Mouse (Mus musculus): ENCODE results near the gene Snx5.

Gene Snx5

DNA sequence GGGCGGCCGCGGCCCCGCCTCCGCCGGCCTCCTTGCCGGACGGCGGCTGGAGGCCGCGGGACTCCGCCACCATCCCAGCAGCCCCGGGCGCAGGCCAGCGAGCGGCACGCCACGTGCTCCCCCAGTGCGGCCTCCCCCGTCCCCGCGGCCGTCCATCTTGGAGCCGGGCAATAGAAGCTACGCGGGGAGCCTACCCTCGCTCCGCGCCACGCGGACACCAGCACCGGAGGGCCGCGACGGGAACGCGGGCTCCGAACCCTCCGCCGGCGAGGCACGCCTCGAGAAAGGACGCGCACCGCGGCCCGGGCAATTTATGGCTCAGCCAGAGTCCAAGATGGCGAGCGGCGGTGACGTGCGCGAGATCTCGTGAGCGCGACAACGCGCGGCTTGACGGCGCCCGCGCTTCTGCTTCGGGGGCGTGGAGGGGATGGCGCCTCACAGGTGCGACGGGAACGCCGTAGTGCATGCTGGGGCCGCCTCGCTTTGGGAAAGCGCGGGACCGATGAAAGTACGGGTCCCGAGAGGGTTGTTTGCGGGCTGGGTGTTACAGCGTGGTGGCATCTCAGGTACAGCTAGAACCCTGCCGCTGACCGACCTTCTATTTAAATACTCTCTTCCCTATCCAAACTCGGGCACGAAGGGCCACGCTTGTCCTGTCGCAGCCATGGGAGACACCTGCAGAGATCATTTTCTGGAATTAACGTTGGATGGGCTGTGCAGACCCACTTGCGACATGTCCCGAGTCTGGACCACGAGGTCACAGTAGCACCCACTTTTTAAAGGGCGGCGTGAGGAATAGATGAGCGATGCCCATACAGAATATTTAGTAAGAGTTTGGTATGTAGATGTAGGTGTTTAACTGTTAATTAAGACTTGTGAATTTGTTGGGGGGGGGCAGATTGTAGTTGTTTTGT, at the start of gene Snx5, which contains the start of gene Mgme1:
TSS of gene Snx5 (minus strand) at position 400 of the 914 bp plus-strand sequence.
TSS of gene Mgme1 (plus strand) at position 157 of the 914 bp plus-strand sequence.
- DNase-seq = peak; percentile 95

DNA sequence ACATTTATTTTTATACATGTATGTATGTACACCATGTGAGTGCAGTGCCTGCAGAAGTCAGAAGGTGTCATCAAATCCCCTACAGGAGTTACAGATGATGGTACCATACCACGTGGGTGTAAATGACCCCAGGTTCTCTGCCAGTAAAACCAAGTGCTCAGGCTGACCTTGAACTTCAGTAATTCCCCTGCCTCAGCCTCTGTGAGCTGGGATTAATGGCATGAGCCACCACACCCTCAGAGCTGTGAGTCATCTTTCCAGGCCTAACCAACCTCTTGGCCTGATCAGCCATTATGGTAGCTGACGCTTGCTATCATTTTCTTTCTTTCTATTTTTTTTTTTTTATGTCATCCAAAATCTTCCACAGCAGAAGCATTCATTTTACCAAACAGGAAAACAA, 40.7 kb upstream of the Snx5 start:
- DNase-seq = no peak

GRCm38 (mm10) chr2:144310273-144310672, 39.6 kb upstream of the Snx5 start:
- DNase-seq = no peak

DNA sequence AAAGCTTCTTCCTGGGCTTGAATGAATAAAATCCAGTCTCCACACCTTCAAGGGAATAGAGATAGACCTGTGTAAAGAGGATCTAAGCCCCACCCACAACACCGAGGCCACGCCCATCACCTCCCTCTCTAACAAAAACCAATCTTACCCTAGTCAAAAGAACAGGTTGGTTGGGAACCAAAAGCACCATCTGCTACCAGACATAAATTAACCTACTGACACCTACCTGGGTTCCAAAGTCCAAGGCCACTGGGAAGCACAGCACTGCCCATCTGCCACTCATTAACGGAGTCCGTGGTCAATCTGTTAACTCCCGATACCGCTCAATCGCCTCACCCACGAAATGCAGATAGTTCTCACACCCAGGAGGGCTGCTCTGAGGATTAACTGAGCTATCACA, 37.9 kb upstream of the Snx5 start:
- no peak for DNase-seq

DNA sequence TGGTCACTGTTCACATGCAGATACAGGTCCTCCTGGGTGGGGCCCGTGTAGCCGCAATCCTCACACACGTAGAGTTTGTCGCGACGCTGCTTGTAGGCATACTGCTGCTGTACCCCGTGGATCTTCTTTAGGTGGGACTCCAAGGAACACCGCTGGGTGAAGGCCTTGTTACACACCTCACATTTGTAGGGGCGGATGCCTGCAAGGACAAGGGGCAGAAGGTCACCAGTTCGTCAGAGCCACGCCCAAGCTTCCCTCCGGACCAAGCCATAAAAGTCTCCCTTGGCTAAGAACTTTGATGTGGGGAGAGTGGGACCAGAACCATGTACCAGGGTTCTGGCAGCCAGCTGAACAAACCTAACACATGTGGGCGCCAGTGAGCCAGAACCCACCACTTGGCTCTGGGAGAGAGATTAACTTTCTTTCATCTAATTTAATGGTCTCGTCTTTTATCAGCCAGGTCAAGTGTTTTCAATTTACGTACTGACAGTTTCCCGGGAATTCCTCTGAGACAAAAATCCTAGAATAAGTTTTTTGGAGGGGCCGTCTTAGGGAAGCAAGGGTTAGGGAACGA, 35.1 kb upstream of the Snx5 start:
- DNase-seq = no peak

DNA sequence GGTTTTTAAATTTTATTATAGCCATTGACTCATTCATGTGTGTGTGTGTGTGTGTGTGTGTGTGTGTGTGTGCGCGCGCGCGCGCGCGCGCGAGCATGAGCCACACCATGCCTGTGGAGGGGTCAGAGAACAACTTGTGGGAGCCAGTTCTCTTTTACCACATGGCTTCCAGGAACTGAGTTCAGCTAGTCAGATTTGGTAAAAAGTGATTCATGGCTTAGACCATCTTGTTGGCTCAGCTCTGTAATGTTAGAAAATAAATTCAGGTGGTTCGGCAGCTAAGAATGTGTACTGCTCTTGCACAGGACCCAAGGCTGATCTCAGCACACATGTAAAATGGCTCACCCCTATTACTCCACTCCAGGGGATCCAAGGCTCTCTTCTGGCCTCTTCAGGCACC, 30.4 kb upstream of the Snx5 start:
- no peak for DNase-seq

DNA sequence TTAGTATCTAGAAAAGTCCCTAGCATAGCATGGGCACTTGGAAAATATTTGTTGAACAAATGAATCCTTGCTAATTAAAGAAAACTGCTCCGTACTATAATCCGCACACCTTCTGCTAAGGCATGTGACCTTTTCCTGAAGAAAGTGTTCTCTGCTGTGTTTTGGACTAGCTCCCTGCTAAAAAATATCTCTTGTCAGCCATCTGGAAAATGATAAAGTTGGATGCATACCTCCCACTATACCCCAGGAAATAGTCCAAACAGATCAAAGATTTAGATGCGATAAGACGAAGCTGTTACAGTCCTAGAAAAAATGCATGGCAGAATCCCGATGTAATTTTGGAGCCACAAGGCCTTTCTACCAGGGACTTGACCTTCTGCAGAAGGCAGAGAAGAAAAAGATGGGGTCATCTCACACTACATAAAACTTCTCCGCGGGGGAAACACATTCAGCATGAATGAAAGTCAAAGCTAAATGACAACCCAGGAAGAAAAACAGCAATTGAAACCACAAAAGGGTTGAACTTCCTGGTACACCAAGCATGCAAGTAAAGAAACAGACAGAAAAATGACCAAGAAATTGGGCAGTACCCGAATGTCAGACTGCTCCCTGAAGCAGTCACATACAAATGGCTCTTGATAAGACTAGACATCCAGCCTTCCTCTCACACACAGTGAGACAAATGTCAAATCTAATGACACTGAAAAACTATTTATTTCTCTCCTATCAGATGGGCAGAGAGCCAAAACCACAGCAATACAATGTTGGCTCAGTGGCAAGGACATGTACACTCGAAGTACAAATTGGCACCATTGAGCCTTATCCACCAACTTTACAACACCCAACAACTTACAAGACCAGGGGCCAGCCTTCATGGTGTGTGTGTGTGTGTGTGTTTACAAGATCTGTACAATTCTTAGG, 29.3 kb upstream of the Snx5 start:
- DNase-seq = no peak

DNA sequence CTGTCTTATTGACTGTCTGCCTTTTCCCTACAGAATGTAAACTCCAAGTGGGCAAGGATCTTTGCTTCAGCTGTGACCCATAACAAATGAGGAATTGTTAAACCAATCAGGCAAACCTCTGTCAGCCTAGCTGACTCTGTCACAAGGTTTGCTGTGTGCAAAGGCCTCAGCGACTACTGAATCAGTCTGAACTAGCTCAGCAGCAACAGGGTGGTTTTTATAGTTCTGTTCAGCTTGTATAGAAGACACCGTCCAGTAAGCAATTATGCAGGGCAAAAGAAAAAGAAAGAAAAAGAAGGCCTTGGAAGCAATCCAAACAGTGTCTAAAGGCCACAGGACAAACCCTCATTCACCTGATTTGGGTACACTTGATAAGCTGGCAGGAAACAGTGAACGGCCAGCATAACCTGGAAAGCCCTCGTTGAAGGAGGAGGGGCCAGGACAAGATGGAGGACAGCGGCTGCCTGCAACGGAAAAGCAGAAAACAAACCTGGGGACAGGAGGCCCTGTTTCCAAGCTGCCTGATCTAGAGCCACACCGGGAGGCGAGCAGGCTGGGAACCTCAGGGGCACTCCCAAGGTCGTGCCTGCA, 24.5 kb upstream of the Snx5 start:
- DNase-seq = no peak

- DNase-seq = peak; percentile 44
Measured at GRCm38 (mm10) chr2:144291600-144292305, 21.0 kb upstream of the Snx5 start.

GRCm38 (mm10) chr2:144290321-144290720, 19.6 kb upstream of the Snx5 start:
- no peak for DNase-seq

GRCm38 (mm10) chr2:144281417-144281816, 10.7 kb upstream of the Snx5 start:
- no peak for DNase-seq

DNA sequence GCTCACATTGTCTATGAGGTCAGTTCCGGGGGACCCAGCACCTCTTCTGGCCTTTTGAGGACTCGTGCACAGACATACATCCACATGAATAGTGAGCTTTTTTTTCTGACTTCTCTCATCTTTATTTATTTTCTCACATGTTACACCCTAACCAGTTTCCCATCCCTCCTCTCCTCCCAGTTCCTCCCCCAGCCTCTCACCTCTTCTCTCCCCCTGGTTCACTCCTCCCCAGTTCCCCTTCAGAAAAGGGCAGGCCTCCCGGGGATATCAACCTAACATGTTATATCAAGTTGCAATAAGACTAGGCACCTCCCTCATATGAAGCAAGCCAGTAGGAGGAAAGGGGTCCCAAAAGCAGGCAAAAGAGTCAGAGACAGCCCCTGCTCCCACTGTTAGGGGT, 9.9 kb upstream of the Snx5 start:
- DNase-seq = no peak

DNA sequence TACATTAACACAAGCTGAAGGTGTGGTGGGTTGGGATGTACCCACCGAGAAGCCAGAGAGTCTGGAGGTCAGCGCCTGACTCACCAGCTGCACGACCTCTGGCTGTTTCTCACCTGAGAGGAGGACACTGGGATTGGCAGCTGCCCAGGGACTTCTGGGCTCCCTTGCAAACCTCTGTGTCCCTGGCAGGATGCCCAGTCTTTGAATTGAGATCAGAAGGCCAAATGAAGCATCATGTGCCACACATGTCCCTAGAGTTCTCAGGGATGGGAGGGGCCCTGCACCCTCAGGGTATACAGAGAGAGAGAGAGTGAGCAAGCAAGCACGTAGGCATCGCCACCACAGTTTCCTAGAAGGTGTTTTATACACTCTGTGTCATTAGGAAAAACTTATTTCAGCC, 9.0 kb upstream of the Snx5 start:
- no peak for DNase-seq

GRCm38 (mm10) chr2:144276885-144277284, 6.2 kb upstream of the Snx5 start:
- no peak for DNase-seq

- DNase-seq = no peak
Measured at GRCm38 (mm10) chr2:144274741-144275140, 4.0 kb upstream of the Snx5 start.

GRCm38 (mm10) chr2:144272088-144272487, 1.4 kb upstream of the Snx5 start:
- no peak for DNase-seq

DNA sequence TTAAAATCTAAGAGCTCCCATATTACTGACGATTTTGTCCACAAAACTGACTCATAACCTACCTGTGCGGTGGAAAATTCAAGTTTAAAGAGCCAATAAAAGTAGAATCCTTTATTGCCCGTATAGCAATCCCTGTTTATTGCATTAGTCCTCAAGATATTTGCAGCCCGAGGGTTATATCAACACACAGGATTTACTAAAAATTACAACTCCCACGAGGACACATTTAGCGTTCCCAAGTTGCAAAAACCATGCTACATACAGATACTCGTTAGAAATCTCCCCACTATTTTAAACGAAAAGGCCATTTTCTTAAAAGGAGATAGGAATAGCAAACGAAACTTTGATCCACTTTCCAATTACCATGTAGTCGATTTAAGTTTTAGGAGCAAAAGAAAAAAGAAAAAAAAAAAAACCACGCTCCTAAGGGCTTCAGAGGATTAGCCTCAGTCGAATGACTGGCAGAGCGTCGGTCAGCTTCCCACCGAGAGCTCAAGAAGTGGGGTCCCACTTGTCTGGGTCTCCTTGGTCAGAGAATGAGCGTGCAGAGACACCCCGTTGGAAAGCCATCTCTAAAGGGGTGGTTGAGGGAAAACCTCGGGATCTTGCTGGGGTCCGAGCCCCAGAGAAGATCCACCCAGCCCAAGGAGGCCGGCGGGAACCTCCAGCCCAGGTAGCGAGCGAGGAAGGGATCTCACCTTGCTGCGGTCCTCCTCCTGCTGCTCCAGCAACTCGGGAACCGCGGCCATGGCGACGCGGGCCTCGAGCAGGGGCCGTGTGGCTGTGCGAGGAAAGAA, 829 bp downstream of the Snx5 start:
- DNase-seq = no peak

DNA sequence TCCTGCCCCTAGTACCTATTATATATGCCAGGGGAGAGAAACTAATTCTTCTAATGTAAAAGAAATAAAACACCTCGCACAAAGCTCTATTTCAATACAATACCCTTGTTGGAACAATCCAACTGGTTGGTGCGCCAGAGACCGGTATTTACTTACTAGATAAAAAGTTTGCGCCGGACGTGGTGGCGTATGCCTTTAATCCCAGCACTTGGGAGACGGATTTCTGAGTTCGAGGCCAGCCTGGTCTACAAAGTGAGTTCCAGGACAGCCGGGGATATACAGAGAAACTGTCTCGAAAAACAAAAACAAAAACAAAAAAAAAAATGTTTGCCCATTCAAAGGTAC, 1.4 kb downstream of the Snx5 start:
- no peak for DNase-seq

GRCm38 (mm10) chr2:144268446-144269305, 2.0 kb downstream of the Snx5 start:
- DNase-seq = no peak

DNA sequence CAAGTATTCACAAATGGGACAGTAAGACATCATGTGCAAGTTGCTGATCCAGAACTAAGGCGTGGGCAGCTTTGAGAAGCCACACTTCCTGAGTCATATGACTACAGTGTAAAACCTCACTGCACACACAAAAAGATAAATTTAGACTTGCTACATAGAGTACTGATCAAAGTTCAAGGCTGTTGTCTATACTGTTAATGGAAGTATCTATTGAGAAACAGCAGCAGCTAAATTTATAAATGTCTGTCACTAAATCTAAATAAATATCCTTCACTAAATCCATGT, 3.0 kb downstream of the Snx5 start:
- DNase-seq = no peak

Data from right cerebral cortex, postnatal 14 days (tissue).